Mouse (Mus musculus) central nervous system, embryonic 18 days (tissue): Measurements from ENCODE around the gene Npr1. TPM values are rescaled to one million over a fixed set of nuclear protein-coding genes. Genes with fewer than 3 reads are reported as not detected.

Experiments
- polyA plus RNA-seq: library from polyadenylated mRNA; depleted of rRNA; stranded (reverse); fragments of >200 nt; gene quantifications from 2 replicates; pipeline ENCODE4 v1.2.3, GENCODE M21; 2012; rRNA removed

The Npr1 gene
- 5.7 and 6.3 TPM in 2 replicates for polyA plus RNA-seq

GRCm38 (mm10) chr3:90465686-90466310 is at the start of gene Npr1:
Gene Npr1, minus strand, starts transcription at chr3:90465866.

DNA sequence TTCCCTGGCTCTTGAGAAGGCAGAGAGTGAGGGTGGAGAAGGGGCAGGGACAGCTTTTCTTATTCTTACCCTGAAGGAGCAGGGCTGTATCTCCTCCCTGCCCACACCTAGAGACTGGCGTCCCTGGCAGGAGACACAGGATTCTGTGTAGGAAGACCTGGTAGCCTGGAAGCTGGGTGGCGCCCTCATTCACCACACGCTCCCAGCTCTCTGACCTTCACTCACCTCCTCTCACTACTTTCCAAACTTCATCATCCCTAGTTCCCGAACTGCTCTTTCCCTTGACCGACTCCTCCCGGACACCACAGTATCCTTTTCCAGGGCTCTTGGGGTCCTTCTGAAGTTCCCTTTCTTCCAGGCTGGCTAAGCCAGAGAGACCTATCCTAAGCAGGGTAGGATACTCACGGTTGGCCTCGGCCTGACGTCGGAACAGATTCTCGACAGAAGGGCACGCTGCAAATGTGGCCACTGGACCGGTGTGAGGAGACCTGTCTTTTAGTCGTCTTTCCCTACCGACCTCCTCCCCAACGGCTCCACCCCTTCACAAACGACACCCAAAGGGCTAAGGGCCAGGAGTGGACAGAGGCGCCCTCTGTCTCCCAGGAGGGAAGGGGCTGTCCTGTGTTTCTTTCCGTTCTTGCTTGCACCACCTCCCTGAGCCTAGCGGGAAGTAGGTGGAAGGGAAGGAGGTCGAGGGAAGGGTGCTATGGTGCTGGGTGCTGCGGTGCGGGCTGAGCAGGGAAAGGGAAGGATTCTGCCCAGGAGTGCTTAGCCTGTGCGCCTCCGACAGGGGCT is 48.3 kb upstream of the Npr1 start, which contains the start of the genes S100a1 and S100a13:
Gene S100a1 (minus strand): TSS at position 597 of the 795 bp plus-strand sequence.
Gene S100a13 (plus strand): TSS at position 640 of the 795 bp plus-strand sequence.

GRCm38 (mm10) chr3:90508950-90509746 is 43.5 kb upstream of the Npr1 start, which contains the start of gene Chtop:
Gene Chtop, minus strand, starts transcription at chr3:90509498.

GRCm38 (mm10) chr3:90490696-90491256 is 25.1 kb upstream of the Npr1 start, which contains the start of gene Snapin:
Gene Snapin, minus strand, starts transcription at chr3:90491033.

DNA sequence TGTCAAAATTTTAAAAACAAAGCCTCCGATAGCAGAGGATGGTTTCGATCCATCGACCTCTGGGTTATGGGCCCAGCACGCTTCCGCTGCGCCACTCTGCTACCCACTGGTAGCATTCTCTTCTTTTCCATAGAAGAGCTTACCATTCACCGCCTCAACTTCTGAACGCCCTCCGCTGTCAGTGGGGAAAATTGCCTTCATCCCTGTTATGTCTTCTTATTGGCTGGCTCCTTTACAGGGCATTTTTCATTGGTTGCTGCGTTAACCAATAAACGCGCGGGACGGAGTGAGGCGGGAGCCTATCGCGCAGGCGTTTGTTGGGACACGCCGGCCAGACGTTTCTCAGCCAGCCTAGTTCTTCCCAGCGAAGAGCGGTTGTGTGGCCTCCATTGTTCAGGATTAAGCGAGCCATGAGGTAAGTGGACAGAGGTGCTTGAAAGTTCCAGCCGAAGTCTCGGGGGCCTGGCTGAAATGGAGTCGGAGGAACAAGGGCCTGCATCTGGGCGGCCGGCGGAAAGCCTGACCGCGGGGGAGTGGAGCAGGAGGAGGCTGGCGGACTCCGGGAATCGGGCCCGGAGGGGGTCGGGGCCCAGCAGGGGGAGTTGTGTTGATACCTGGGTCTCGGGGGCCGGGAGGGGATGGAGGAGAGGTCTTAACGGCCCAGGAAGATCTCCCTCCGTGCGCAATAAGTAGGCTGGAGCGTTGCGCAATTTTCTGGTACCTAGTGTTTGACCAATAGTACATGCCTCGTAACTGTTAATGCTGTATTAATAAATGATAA is 10.4 kb upstream of the Npr1 start, which contains the start of gene Ilf2:
Gene Ilf2 (plus strand): TSS at position 296 of the 781 bp plus-strand sequence.

DNA sequence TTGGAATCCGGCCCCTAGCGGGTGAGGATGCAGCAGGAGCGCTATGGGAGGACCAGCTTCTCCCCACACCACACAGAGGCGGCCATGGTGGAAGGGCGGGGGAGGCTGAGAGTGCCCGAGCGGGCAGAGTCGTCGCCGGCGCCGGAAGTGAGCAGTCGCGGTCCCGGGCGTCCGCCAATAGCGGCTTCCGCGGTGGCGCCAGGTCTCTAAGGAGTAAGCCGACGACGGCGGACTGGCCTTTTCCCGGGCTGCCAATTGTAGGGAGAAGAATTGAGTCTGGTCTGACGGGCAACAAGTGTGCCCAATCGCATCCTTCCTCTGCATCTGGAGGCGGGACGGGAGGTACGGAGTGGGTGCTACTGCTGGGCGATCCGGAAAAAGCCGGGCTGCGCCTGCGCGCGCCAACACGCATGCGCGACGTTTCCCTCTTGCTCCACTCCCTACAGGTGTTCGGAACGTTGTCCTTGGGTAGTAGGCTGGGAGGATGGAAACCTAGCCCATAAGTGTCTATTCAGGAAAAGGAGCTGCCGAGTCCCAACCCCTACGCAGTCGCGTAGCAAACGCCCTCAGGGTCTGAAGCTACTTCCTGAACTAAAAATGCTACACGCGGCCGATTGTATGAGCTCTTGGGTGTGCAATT is 32.2 kb downstream of the Npr1 start, which contains the start of gene Ints3:
Gene Ints3 (minus strand): TSS at position 242 of the 640 bp plus-strand sequence.

Other genes with a start within 250 kb of the Npr1 start
- 74.7 and 75.3 TPM in 2 replicates for gene Jtb, start 234.3 kb downstream of the Npr1 start, polyA plus RNA-seq
- 0.98 and 1.0 TPM in 2 replicates for gene Creb3l4, start 222.4 kb downstream of the Npr1 start, polyA plus RNA-seq
- gene Slc39a1, start 217.7 kb downstream of the Npr1 start, polyA plus RNA-seq, result 23.9 and 24.3 TPM in 2 replicates
- 42.5 and 55.8 TPM in 2 replicates for gene Crtc2, start 211.7 kb downstream of the Npr1 start, polyA plus RNA-seq
- 25.3 and 25.9 TPM in 2 replicates for gene Dennd4b, start 200.7 kb downstream of the Npr1 start, polyA plus RNA-seq
- 24.3 and 31.8 TPM in 2 replicates for gene Gatad2b, start 172.7 kb downstream of the Npr1 start, polyA plus RNA-seq
- 52.9 and 54.6 TPM in 2 replicates for gene Slc27a3, start 75.9 kb downstream of the Npr1 start, polyA plus RNA-seq
- gene Ints3, start 32.2 kb downstream of the Npr1 start, polyA plus RNA-seq, result 53.9 and 55.9 TPM in 2 replicates
- 168 and 169 TPM in 2 replicates for gene Ilf2, start 10.3 kb upstream of the Npr1 start, polyA plus RNA-seq
- 46.0 and 48.7 TPM in 2 replicates for gene Snapin, start 25.2 kb upstream of the Npr1 start, polyA plus RNA-seq
- 200 and 201 TPM in 2 replicates for gene Chtop, start 43.6 kb upstream of the Npr1 start, polyA plus RNA-seq
- gene S100a1, start 48.5 kb upstream of the Npr1 start, polyA plus RNA-seq, result 36.3 and 42.0 TPM in 2 replicates
- 12.6 and 13.2 TPM in 2 replicates for gene S100a13, start 48.6 kb upstream of the Npr1 start, polyA plus RNA-seq
- 0.16 and 6.2 TPM in 2 replicates for gene S100a14, start 61.0 kb upstream of the Npr1 start, polyA plus RNA-seq
- gene S100a16, start 71.4 kb upstream of the Npr1 start, polyA plus RNA-seq, result 31.4 and 33.1 TPM in 2 replicates
- gene S100a3, start 94.7 kb upstream of the Npr1 start, polyA plus RNA-seq, result 0.41 and 0.56 TPM in 2 replicates
- gene S100a2, start 124.4 kb upstream of the Npr1 start, polyA plus RNA-seq, result not detected in 2 replicates
- not detected in 2 replicates for gene Gm42674, start 136.0 kb upstream of the Npr1 start, polyA plus RNA-seq
- gene S100a4, start 137.9 kb upstream of the Npr1 start, polyA plus RNA-seq, result 6.6 and 8.4 TPM in 2 replicates
- not detected in 2 replicates for gene S100a5, start 142.7 kb upstream of the Npr1 start, polyA plus RNA-seq
- 28.5 and 123 TPM in 2 replicates for gene S100a6, start 147.0 kb upstream of the Npr1 start, polyA plus RNA-seq
- gene S100a7a, start 188.2 kb upstream of the Npr1 start, polyA plus RNA-seq, result 0.27 and 0.60 TPM in 2 replicates
- 1.2 and 7.6 TPM in 2 replicates for gene S100a8, start 203.1 kb upstream of the Npr1 start, polyA plus RNA-seq
- 3.2 and 15.0 TPM in 2 replicates for gene S100a9, start 229.9 kb upstream of the Npr1 start, polyA plus RNA-seq